Mouse (Mus musculus) stomach, embryonic 15.5 days (tissue): ENCODE measurements around the gene Ppm1m. TPM values are rescaled to one million over a fixed set of nuclear protein-coding genes. Genes with fewer than 3 reads are reported as not detected.

Experiments used
- ATAC-seq: fragments of 200-750 bp; cut with Nextera tagmentation; 2 replicates; pipeline ENCODE4 v1.8.0; 2017; ENCODE audit warnings: low read depth, moderate number of reproducible peaks, moderate TSS enrichment; ENCODE audit not compliant: insufficient read depth, low FRiP score
- H3K27ac ChIP-seq: fragments of 300-500 bp; sonication (generic); 2 replicates; pipeline ENCODE4 v1.5.1; 2015; ENCODE audit warnings: mild to moderate bottlenecking, inconsistent platforms
- H3K27me3 ChIP-seq: fragments of 300-500 bp; sonication (generic); replicated peaks from 2 replicates; pipeline ENCODE4 v1.6.1; 2015; ENCODE audit warnings: inconsistent platforms
- H3K36me3 ChIP-seq: fragments of 300-500 bp; sonication (generic); 2 replicates; pipeline ENCODE4 v1.6.1; 2015; ENCODE audit warnings: inconsistent platforms
- H3K4me1 ChIP-seq: fragments of 300-500 bp; sonication (generic); 2 replicates; pipeline ENCODE4 v1.6.1; 2015; ENCODE audit warnings: inconsistent platforms
- H3K4me2 ChIP-seq: fragments of 300-500 bp; sonication (generic); 2 replicates; pipeline ENCODE4 v1.6.1; 2015; ENCODE audit warnings: mild to moderate bottlenecking, inconsistent platforms
- H3K4me3 ChIP-seq: fragments of 300-500 bp; sonication (generic); replicated peaks from 2 replicates; pipeline ENCODE4 v1.5.1; 2015; ENCODE audit warnings: inconsistent platforms
- H3K9ac ChIP-seq: fragments of 300-500 bp; sonication (generic); 2 replicates; pipeline ENCODE4 v1.6.1; 2015; ENCODE audit warnings: inconsistent platforms
- H3K9me3 ChIP-seq: fragments of 300-500 bp; sonication (generic); 2 replicates; pipeline ENCODE4 v1.6.1; 2016; ENCODE audit warnings: inconsistent platforms
- WGBS: fragments of 180-500 bp; shearing (Covaris S2); methylation state at CpG from one replicate; pipeline ENCODE4 v1.1.7; 2015; 5-methylcytosine and 5-hydroxymethylcytosine counted together
- microRNA counts: library from miRNA; unstranded; fragments of <30 nt; microRNA quantifications from one replicate; lab custom pipeline; 2016
- microRNA-seq: library from miRNA; unstranded; fragments of <30 nt; microRNA quantifications from one replicate; pipeline ENCODE4, GENCODE M21; 2016
- polyA plus RNA-seq: library from polyadenylated mRNA; unstranded; fragments of >200 nt; fragmentation: Nextera tagmentation; extraction: Ambion mirVana; gene quantifications from 2 replicates; pipeline ENCODE4 v1.2.1, GENCODE M21; 2015

Ppm1m gene
- polyA plus RNA-seq, 1 experiment from 2014 or later, result 42.0 TPM

- peaks cover 14% of the 10 kb centered on the region for H3K4me1 ChIP-seq
- no peak for ATAC-seq
- no peaks in the 10 kb centered on the region for H3K9me3 ChIP-seq
- no peak overlapping the region for H3K9ac ChIP-seq
- H3K27me3 ChIP-seq, result peaks cover 28% of the 10 kb centered on the region
- H3K36me3 ChIP-seq, result no peaks in the 10 kb centered on the region
- H3K4me2 ChIP-seq, result peak overlapping the region; percentile 80
- no peak overlapping the region for H3K27ac ChIP-seq
- 4% methylated on average over 10 of the region's 10 CpGs for WGBS
- peak overlapping the region; percentile 38 for H3K4me3 ChIP-seq
Measured at GRCm38 (mm10) chr9:106147851-106148431, 51.6 kb downstream of the Ppm1m start.

GRCm38 (mm10) chr9:106147281-106147680 is 52.3 kb downstream of the Ppm1m start:
- peaks cover 14% of the 10 kb centered on the region for H3K4me1 ChIP-seq
- no peak overlapping the region for H3K27ac ChIP-seq
- no peak overlapping the region for H3K4me3 ChIP-seq
- no peak for ATAC-seq
- no peaks in the 10 kb centered on the region for H3K36me3 ChIP-seq
- peaks cover 28% of the 10 kb centered on the region for H3K27me3 ChIP-seq
- WGBS, result 37% methylated on average over 5 of the region's 5 CpGs
- H3K4me2 ChIP-seq, result no peak overlapping the region
- H3K9me3 ChIP-seq, result no peaks in the 10 kb centered on the region
- no peak overlapping the region for H3K9ac ChIP-seq

- Histone ChIP-seq H3K4me3 (no peak overlapping the region), H3K36me3 (no peaks in the 10 kb centered on the region), H3K4me1 (peaks cover 14% of the 10 kb centered on the region), H3K4me2 (no peak overlapping the region), H3K9me3 (no peaks in the 10 kb centered on the region), H3K27me3 (peaks cover 28% of the 10 kb centered on the region), H3K27ac (no peak overlapping the region), H3K9ac (no peak overlapping the region)
- ATAC-seq, result no peak
- 68% methylated on average over 2 of the region's 2 CpGs for WGBS
Measured at GRCm38 (mm10) chr9:106145582-106145981, 54.0 kb downstream of the Ppm1m start.

MicroRNAs within 50 kb of the gene (microRNA counts, 519-probe panel; counts per million panel counts)
- 4,368 counts per million, percentile 97 among the panel's probes with 10 or more counts for microRNA mmu-let-7g (lab: Ali Mortazavi, UCI)

Small RNA genes lying within 50 kb of the gene (microRNA-seq; reads per million reads assigned to microRNA genes)
- gene Mir135a-1, result 12.6 reads per million, percentile 28 among the genes with 10 or more reads in this experiment
- 71,869 reads per million, percentile 100 among the genes with 10 or more reads in this experiment for gene Mirlet7g

Other genes starting within 250 kb of the Ppm1m start
- 2.8 and 2.9 TPM in 2 replicates for gene Col6a5, start 239.1 kb downstream of the Ppm1m start, polyA plus RNA-seq
- gene Col6a4, start 103.0 kb downstream of the Ppm1m start, polyA plus RNA-seq, result 32.4 and 41.9 TPM in 2 replicates
- gene Glyctk, start 41.6 kb downstream of the Ppm1m start, polyA plus RNA-seq, result 2.8 and 3.1 TPM in 2 replicates
- 19.7 and 20.4 TPM in 2 replicates for gene Wdr82, start 28.8 kb downstream of the Ppm1m start, polyA plus RNA-seq
- 53.9 and 64.0 TPM in 2 replicates for gene Twf2, start 3.4 kb upstream of the Ppm1m start, polyA plus RNA-seq
- 0.12 and 0.15 TPM in 2 replicates for gene Tlr9, start 22.9 kb upstream of the Ppm1m start, polyA plus RNA-seq
- 109 TPM in 2 replicates for gene Alas1, start 48.9 kb upstream of the Ppm1m start, polyA plus RNA-seq
- 24.7 and 25.4 TPM in 2 replicates for gene Poc1a, start 81.3 kb upstream of the Ppm1m start, polyA plus RNA-seq
- 16.8 and 17.1 TPM in 2 replicates for gene Dusp7, start 168.9 kb upstream of the Ppm1m start, polyA plus RNA-seq
- gene Rpl29, start 229.7 kb upstream of the Ppm1m start, polyA plus RNA-seq, result 805 and 953 TPM in 2 replicates
- 37.9 and 50.7 TPM in 2 replicates for gene Acy1, start 238.6 kb upstream of the Ppm1m start, polyA plus RNA-seq
- gene Abhd14b, start 247.7 kb upstream of the Ppm1m start, polyA plus RNA-seq, result 26.2 and 26.9 TPM in 2 replicates
- gene Abhd14a, start 247.9 kb upstream of the Ppm1m start, polyA plus RNA-seq, result 48.6 and 48.7 TPM in 2 replicates